Mouse (Mus musculus) liver, adult 10 weeks (tissue): ENCODE results near the gene Sun1. TPM values are rescaled to one million over a fixed set of nuclear protein-coding genes. Genes with fewer than 3 reads are reported as not detected.

ENCODE experiments used
- polyA plus RNA-seq: library from polyadenylated mRNA; stranded (reverse); fragments of 350-450 nt; fragmentation: Illumina TruSeq; extraction: RNeasy Lipid Tissue Mini Kit (QIAGEN cat#74804); gene quantifications from one replicate; pipeline ENCODE4 v1.2.3, GENCODE M21; 2014; ENCODE audit warnings: low read depth, low replicate concordance

Sun1 gene
- 3.8 TPM for polyA plus RNA-seq

DNA sequence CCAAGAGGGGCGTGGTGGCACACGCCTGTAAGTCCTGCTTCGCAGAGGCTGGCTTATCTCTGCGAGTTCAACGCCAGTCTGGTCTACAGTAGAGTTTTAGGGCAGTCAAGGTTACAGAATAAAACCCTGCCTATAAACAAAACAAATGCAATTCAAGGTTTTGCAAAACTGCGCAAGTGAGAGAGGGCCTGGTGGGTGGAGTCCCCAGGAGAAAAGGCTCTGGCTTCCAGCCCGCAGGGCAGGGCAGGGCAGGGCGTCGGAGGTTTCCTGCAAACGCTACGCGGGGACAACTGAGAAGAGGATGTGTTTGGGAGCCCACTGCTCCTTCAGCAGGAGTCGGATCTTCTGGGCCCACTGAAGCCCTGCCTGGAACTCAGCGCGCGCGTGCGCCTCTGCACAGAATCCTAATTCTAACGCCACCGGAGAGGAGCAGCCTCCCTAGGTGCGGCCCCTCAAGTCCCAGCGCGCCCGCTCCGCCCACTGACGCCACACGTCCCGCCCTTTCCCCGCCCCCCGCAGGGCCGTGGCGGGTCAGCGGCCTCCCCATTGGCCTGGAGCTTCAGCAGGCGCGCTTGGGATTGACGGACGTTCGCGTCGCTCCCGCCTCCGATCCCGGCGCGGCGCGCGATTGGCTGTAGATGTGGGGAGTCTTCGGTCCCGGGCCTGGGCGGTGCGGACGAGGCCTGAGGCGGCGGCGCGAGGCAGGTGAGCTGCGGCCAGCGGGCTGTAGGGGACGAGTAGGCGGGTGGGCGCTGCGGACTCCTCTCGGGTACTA is at the start of gene Sun1:
Gene Sun1, plus strand, starts transcription at position 643 of the 775 bp plus-strand sequence.

DNA sequence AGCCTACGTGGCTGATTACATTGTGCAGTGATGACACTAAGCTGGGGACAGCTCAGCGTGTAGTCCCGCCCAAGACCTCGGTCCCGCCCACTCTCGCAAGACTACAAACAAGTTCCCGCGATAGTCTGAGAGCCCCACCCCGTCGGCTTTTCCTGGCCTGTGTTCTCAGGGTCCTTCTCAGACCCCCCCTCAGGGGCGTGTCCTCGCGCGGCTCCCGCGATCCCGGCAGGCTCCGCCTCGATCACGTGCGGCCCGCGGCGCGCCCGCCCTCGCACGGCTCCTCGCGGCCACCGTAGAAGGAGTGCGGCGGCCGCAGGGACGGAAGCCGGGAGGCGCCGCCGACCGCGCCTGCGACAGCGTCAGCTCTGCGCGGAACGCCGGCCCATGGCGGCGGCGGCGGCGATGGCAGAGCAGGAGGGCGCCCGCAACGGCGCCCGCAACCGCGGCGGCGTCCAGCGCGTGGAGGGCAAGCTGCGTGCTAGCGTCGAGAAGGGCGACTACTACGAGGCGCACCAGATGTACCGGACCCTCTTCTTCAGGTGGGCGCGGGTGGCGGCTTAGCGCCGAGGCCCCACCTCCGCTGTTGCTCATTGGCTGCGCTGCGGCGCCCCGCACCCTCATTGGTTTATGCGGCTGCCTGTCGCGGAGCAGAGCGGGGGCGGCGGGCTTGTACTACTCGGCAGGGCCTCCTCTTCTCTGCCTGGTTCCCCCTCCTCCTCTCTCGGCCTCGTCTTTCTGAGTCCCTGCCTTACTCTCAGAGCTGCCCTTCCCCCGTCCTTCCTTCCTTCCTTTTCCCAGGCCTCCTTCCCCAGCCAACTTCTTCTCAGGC is 51.9 kb downstream of the Sun1 start, which contains the start of gene Get4:
Gene Get4, plus strand, starts transcription at position 244 of the 829 bp plus-strand sequence.

Other genes with a start within 250 kb of the Sun1 start
- 2.1 TPM for gene Pdgfa, start 203.3 kb upstream of the Sun1 start, polyA plus RNA-seq
- not detected for gene Prkar1b, start 50.6 kb upstream of the Sun1 start, polyA plus RNA-seq
- 2.3 TPM for gene Dnaaf5, start 50.4 kb upstream of the Sun1 start, polyA plus RNA-seq
- 4.2 TPM for gene Get4, start 51.7 kb downstream of the Sun1 start, polyA plus RNA-seq
- gene Adap1, start 125.0 kb downstream of the Sun1 start, polyA plus RNA-seq: not detected
- gene Cox19, start 150.8 kb downstream of the Sun1 start, polyA plus RNA-seq: 10.4 TPM
- not detected for gene Cyp2w1, start 152.0 kb downstream of the Sun1 start, polyA plus RNA-seq
- 10.5 TPM for gene Gpr146, start 177.1 kb downstream of the Sun1 start, polyA plus RNA-seq
- gene C130050O18Rik, start 204.6 kb downstream of the Sun1 start, polyA plus RNA-seq: not detected
- not detected for gene Gper1, start 222.5 kb downstream of the Sun1 start, polyA plus RNA-seq